Mouse (Mus musculus) lung, postnatal 14 days (tissue): ENCODE measurements around the gene Med12l.

Experiments
- DNase-seq: peaks from one replicate; pipeline ENCODE4 v3.0.0; 2021

Gene Med12l

GRCm38 (mm10) chr3:59141507-59142305 is 136.1 kb downstream of the Med12l start:
- no peak for DNase-seq

- DNase-seq, result no peak
Observed at GRCm38 (mm10) chr3:59145194-59145593, 139.6 kb downstream of the Med12l start.

DNA sequence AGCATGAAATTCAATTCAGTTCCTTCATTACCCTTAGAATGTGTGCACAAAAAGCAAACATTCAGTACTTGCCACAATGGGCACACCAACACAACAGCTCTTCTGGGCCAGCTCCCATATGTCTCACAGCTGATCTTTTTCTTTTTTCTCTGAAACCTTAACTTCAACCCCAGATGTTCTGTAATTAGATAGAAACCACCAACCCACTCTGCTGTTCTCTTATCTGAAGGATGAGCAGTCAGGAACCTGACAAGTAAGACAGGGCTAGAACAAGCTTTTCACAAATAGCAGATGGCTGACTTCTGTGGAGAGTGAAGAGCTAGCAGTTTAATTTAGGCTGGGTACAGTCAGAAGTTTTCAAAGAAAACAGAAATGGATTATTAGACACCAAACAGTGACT is 144.0 kb downstream of the Med12l start:
- no peak for DNase-seq

DNA sequence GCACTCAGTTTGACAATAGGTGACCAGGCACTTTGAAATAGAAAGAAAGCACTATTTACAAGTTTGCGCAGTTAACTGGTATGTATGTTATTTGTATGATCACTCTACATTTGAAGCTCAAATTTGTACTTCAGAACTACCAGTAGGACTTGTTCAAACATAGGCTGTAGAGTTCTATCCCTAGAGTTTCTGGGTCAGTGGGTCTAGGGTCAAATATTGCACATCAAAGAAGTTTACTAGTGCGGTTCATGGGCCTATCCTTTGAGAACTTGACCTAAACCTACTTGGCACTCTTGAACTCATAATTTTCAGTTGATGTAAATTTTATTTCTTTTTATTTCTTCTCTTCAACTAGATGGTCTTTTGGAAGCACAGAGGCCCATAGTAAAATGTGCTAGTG is 145.0 kb downstream of the Med12l start:
- DNase-seq, result no peak

GRCm38 (mm10) chr3:59153424-59153823 is 147.8 kb downstream of the Med12l start, which contains the start of gene P2ry14:
P2ry14 (minus strand) TSS chr3:59153618.
- no peak for DNase-seq

- DNase-seq, result no peak
Observed at GRCm38 (mm10) chr3:59154888-59155287, 149.3 kb downstream of the Med12l start.

- no peak for DNase-seq
Observed at GRCm38 (mm10) chr3:59155404-59155803, 149.8 kb downstream of the Med12l start.

- DNase-seq, result no peak
Observed at GRCm38 (mm10) chr3:59157048-59157447, 151.4 kb downstream of the Med12l start.

- no peak for DNase-seq
Observed at GRCm38 (mm10) chr3:59160465-59160864, 154.8 kb downstream of the Med12l start.

GRCm38 (mm10) chr3:59167417-59168054 is 161.9 kb downstream of the Med12l start:
- DNase-seq, result no peak

DNA sequence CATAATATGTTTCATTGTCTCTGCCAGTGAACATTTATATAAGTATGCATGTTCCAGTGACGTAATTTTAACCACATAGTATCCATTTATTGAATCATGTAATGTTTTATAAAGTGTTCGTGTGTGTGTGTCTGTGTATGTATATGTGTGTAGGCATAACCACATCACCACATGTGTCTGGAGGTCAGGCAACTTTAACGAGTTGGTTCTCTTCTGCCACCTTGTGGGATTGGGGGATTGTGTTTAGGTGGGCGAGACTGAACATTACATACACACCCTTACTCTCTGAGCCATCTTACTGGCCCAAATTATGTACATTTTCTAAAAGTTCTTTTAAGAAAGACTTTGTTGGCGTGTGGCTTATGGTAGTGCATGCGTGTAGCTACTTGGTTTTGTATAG is 162.9 kb downstream of the Med12l start:
- no peak for DNase-seq

GRCm38 (mm10) chr3:59169215-59169614 is 163.6 kb downstream of the Med12l start:
- no peak for DNase-seq

- DNase-seq, result no peak
Observed at GRCm38 (mm10) chr3:59169921-59170627, 164.4 kb downstream of the Med12l start.

DNA sequence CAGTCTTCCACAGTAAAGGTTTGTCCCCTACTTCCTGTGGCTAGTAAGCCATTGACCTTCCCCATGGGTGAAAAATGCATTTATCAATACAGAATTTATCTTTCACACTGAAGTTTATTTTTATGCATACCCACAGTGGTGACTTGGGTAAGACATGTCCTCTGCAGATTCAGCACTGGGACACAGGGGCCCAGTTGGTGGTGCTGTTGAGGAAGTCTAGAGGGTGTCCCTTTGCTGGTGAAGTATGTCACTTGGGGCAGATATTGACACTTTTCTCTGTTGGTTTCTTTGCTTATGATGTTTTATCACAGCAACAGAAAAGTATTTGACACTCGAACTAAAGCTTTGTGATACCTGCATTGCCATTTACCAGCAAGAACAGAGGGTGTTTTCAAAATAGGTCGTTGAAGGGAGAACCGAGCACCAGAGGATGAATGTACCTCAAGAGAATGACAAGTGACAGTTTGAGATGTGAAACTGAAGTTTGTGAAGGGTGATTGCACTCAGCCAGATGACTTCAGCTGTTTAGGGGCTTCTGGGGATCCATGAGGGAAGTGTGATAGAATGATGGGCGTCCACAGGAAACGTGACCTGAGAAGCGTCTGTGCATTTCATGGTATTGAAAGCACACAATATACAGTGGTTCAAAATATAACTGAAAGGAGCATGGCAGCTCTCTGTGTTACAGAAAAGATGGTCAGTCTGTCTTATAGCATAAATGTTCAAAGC is 169.0 kb downstream of the Med12l start:
- no peak for DNase-seq

DNA sequence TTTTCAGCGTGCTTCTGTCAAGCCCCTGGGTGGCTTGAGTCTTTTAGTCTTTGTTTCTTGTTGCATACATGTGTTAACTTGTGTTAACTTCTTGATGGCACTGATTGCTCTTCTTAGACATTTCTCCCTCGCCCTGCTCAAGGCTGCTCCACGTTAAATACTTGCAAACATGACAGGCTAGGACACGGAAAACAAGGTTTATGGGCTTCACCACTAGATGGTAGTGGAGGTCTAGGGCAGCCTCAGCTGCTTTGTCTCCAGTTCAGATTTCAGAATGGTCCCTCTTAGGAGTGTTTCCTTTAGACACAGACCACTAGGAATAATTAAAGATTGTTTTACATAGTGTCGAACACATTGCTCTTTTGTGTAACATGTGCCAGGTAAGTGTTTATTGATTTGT is 169.6 kb downstream of the Med12l start:
- DNase-seq, result peak; percentile 58

DNA sequence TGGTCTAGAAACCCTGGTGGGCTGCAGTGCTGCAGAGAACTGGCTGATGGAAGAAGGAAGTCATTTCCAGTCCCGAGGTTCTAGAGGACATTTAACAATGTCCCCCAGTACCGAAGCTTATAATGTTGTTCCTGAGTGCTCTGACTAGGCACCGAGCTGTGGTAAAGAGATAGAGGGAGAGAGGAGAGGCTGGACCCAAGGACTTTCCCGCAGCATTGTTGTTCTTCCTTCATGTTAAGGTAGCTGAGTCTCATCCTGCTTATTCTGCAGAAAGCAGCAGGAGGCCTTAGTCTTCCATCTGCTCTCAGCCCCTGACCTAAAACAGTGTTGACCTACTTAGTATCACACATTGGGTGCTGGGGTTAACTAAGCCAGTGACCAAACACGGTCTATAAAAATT is 171.2 kb downstream of the Med12l start:
- DNase-seq, result no peak

DNA sequence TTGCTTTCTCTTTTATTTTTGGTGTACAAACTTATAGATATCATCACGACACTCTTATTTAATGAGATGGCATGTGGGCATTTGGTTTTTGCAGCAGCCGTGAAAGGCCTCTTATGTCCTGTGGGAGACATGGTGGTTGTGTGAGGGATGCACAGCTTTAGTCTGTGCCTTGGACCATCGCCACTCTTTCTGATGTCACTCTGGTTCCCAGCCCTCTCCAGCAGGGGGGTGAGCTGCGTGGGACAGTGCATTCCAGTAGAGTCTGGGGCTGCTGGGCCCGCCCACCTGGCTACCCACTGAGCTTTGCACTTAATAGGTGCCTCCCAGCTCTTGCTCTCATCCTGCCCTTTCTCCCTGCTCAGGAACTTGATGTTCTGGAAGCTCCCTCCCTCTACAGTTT is 175.5 kb downstream of the Med12l start:
- no peak for DNase-seq

- no peak for DNase-seq
Observed at GRCm38 (mm10) chr3:59182129-59182528, 176.5 kb downstream of the Med12l start.

DNA sequence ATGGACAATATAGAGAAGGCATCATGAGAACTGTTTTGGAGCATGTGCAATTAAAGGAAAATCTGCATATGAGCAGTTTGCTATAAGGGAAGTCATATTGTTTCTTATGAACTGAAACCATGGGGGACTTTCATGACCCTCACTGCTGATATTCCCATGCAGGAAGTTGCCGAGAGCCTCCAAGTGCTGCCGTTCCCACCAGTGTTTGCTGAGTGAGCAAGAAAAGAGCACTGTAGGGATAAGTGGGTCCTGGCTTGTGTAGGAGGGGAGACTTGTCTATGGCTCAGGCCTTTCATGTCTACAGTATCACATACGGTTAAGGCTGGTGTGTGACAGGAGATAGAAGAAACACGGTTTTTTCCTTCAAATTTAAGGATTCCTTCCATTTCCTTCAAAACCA is 180.0 kb downstream of the Med12l start:
- DNase-seq, result no peak

- no peak for DNase-seq
Observed at GRCm38 (mm10) chr3:59187336-59187735, 181.7 kb downstream of the Med12l start.

DNA sequence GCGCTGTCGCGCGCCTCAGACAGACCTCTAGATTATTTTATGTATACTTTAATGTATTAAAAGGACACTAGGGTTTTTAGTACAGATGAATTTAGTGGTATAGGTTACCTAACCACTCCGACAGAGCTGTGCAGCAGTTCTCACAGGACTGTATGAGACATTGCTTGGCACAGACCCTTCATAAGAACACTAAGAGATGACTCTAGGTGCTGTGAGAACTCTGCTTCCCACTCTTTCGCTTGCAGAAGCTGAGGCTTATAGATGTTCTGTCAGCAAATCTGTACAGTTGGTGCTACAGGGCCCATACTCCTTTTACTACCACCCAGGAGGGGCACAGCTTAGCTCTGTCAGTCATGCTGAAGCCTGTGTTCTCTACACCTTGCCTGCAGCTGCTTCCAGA is 186.0 kb downstream of the Med12l start:
- no peak for DNase-seq

DNA sequence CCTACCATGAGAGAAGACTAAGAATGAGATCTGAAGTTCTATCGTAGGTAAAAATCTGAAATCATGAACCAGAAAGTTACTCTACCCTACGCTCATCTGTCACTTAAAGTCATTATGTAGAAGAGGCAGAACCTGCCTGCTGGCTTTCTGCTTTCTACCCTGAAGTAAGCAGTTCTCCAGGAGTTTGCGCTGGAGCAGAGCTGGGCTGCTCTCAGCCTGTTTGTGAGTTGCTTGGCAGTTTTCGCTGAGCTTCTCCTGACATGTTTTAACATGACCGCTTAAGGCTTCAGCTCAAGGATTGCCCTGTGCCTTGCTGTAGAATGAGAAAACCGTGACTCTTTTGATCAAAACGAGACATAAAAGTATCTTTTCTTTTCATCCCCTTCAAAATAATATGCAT is 188.5 kb downstream of the Med12l start:
- DNase-seq, result no peak

DNA sequence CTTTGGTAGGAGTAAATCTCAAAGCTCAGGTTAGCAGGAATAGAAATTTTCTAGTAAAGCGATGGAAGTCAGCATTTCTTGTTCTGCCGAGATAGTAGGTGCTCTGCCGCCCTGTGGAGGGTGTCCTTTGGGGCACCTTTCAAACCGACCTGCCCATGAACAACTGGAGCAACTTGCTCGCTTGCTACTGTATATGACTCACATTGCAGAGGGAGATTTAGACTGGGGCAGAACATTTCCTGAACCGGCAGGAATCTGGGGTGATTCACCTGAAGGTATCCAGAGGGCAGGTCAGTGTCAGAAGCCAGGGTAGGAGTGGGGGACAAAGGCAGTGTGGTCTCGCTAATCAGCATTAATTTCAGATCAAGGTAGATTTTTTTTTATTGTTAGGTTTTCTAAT is 189.3 kb downstream of the Med12l start, which contains the start of gene Gpr87:
Gene Gpr87 (minus strand): TSS at position 167 of the 400 bp plus-strand sequence.
- DNase-seq, result no peak
